Mouse (Mus musculus): ENCODE data around the gene Fam186b.
"Not testable (repeated sequence)": the region's sequence is repeated elsewhere in the genome, so short reads cannot be mapped to it uniquely, and the experiment has no call there.

Fam186b gene

DNA sequence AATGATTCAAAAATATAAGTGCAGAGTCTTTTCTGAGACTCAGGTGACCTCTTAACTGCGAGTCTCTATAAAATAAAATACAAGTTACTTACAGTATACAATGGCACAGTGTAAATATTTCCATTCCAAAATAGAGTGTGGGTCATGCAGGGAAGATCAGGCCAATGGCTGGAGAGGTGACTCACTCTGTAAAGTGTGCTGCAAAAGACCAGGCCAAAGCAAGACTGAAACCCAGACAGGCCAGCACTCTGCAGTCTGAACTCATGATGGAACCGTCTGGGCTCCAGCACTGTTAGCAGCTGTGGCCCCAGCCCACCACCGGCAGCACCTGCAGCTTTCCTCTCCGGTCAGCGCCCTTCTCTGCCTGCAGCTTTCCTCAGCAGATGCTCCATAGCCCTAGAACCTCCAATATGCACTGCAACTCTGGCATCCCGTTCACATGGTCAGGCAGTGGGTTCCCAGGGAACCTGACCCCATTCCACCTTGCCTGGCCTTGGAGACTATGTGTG lies 40.4 kb downstream of the Fam186b start:
- no peak for DNase-seq

DNA sequence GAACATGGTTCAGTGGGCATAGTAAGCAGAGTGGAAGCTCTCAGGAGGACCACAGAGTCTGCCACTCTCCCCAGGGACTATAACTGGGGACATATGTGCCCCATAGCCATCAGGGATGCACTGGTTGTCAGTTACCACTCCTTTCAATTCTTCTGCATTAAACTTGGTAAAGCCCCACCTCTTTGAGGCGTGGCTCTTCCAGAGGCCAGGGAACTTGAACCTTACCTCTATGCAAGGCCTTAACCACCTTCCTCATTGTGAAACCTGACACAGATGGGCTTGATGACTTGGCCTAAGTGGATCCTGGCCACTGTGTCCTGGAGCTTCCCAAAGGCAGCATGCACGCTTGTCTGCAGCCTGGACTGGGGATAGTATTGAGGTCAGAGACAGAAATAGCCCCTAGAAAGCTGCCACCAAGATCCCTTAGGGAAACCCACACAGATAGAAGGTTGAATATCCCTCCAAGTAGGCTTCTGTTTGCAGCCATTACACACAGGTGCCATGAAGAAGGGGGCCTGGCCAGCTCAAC lies 41.1 kb downstream of the Fam186b start:
- no peak for DNase-seq

DNA sequence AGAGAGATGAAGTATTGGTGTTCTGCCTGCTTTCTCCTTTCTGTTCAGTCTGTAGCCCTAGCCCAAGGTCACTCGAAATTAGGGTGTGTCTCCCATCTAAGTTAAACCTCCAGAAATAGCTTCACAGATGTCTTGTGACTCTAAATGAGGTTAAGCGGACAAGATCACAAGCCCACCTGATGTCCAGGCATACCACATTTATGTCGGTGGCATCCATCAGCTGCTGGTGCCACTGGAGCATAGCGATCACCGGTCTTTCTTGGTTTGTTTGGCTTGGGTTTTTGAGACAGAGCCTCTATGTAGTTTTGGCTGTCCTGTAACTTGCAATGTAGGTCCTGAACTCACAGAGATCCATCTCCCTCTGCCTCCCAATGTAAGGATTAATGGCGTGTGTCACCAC lies 41.9 kb downstream of the Fam186b start:
- DNase-seq: no peak

DNA sequence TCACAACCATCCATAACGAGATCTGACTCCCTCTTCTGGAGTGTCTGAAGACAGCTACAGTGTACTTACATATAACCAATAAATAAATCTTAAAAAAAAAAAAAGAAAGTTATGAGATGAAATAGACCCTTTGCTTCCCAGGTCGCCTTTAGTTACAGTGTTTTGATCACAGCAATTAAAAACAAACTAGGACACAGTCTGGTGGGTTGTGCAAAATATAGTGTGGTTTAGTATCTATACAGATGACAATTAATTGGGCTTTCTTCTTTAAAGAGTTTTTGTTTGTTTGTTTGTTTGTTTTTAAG lies 42.6 kb downstream of the Fam186b start:
- not testable (repeated sequence) for DNase-seq

DNA sequence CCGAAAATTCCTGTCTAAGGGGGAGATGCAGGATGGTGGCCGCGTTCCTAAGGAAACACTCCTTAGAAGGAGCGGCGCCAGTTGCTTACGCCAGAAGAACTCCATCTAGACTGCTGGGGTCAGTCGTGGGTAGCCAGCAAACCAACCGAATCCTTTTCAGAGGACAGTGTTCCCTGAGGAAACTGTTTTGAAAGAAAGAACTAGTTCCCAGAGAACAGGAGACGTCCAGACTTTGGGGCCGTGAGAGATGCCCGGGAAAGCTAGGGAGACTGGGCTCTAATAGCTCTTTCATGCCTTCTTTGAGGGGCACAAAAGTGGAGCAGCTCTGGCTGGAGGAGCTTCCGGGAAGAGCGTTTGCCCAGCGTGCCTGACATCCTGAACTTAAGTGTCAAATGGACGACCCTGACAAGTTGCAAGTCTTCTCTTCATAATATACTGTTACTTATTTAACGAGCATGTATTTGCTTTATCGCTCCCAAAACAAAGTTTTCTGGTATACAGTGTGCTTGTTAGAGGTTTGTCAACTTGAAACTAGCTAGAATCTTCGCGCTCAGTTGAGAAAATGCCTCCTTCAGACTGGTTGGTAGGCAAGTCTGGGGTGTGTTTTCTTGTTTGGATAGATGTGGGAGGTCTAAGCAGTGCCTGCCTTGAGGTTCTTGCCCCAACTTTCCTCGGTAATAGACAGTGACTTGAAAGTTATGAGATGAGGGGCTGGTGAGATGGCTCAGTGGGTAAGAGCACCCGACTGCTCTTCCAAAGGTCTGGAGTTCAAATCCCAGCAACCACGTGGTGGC lies 43.1 kb downstream of the Fam186b start:
- DNase-seq: peak; percentile 62

DNA sequence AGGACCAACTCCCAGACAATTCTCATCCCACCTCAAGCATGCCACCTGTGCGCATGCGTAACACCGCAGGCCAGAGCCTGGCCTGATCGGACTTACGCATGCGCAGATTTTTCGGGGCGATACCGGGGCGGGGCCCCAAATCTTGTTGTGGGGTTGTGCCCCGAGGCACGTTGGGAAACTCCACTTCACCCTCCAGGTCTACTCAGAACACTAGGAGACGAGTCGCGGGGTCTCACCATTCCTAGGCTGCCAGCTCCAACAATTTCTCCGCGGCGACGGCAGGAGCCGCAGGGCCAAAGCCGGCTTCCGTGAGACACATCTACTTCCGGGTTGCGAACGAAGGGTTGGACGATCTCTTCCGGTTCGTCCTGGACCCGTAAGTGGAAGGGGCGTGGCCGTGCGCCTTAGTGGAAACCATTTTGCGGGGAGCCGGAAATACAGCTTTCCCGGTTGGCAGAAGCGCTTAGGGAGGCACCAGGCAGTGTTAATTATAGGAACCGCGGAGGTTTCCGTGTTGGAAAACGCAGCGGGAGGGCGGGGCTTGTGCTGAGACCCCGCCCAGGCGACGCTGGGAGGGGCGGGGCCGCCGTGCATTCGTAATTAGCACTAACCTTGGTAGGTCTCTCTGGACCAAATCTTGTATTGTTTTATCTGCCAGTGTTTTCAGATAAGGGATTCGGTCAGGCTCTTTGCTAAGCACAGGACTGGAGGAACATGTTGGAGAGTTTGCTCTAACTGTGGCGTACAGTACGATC lies 43.9 kb downstream of the Fam186b start, which contains the start of gene Mcrs1:
TSS of gene Mcrs1 (minus strand) at position 336 of the 755 bp plus-strand sequence.
- DNase-seq: peak; percentile 96

DNA sequence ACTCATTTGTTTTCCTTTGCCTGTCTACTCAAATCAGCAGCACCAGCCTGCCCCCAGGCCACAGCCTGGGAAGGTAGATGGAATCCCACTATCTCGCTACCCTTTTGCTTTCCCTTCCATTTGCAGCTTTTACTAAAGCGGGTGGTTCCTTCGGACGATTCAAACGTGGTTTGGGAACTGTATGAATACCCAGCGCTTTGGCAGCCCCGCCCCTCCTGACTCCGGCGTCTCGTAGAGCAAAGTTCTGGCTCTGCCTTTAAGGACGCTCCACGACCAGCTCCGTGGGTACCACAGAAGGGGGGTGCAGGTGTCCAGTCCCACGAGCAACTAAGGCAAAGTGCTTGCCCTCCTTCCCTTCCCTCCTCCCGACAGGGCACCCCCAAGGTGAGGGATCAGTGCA lies 44.6 kb downstream of the Fam186b start:
- DNase-seq: not testable (repeated sequence)

DNA sequence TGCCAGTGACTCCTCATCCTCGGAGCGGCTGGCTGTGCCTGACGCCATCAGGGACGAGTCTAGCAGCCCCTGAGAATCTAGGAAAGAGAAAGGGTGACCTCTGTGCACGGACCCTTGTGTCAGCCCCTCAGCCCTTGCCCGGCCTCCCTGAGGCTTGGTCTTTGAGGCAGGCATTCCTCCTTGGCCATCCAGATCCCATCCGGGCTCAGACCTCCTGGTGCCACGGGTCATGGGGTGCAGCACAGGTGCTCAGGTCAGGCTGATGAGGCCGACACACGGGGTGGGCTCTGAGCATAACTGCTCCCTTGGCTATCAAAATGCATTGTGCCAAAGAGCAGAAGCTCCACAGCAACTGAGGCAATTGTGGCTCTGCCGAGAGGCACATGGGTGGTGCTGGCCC lies 45.8 kb downstream of the Fam186b start:
- DNase-seq: no peak

DNA sequence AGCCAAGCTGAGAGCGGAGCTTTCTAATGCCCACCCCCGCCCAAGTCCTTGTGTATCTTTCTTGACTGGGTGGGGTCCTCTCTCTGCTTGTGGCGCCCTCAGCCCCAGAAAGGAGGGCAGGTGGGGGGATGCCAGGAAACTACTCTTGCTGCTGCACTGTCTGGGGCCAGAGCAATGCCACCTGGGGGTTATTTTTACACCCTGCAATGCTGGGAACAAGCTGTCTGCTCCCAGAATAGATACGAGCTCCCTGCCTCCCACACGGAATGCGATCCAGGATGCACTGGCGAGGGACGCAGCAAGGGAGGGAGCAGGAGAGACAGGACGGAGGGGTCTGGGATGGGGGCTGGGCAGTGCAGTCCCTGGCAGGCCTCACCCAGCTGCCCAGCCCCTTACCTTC lies 46.7 kb downstream of the Fam186b start:
- peak; percentile 65 for DNase-seq

DNA sequence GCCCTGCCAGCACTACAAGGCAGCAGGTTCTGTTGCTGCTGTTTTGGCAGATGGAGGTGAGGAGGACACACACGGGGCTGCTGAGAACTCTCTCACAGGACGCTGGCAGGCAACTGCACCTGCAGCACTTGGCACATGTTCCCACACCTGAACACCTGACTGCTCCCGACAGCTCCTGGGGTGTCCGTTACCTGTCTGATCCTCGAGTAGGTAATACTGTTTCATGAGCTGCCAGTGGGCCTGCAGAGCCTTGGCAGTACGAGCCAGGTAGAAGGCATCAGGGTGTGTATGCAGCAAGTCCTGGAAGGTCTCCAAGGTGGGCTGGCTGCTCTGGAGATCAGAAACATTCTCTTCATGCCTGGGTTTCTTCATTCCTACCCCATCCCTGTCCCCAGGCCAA lies 49.0 kb downstream of the Fam186b start:
- not testable (repeated sequence) for DNase-seq

DNA sequence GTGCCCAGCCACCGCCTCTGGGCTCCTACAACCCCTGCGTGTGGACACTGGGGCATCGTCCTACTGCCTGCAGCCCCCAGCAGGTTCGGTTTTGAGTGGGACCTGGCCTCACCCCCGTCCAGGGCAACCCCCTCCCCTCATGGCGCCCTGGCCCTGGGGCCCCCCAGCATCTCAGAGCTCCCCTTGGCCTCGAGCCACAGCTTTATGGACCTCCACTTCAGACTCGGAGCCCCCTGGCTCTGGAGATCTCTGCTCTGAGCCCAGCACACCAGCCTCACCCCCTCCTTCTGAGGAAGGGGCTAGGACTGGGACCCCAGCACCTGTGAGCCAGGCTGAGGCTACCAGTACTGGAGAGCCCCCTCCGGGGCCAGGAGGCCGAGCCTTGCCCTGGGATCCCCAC lies 53.6 kb downstream of the Fam186b start:
- no peak for DNase-seq

DNA sequence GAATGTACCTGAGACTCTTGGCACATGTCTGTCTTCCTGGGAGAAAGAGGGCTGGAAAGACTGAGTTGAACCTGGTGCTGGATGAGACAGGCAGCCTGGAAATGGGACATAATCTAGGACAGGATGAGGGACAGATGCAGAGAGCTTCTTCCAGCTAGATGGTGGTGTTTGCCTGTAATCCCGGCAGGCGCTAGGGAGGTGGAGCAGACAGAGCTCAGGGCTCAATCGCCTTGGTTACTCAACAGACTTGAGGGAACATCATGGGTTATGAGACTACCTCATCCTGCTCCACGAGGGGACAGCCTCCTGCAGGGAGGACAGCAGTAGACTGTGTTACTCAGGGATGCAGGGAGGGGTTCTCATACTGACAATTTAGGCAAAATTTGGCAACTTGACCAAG lies 54.4 kb downstream of the Fam186b start:
- no peak for DNase-seq

DNA sequence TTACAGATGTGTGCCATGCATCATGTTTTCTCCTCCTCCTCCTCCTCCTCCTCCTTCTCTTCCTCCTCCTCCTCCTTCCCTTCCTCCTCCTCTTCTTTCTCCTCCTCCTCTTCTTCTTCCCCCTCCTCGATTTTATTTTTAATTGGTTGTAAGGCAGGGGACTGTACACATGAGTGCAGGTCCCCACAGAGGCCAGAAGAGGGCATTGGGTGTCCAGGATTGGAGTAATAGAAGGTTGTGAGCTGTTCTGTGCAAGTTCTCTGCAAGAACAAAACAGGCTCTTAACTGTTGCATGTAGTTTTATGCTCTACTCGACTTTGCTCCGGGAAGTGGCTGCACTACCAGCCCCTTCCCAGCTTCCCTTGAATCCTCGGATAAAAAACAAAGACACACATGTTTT lies 55.6 kb downstream of the Fam186b start:
- no peak for DNase-seq

DNA sequence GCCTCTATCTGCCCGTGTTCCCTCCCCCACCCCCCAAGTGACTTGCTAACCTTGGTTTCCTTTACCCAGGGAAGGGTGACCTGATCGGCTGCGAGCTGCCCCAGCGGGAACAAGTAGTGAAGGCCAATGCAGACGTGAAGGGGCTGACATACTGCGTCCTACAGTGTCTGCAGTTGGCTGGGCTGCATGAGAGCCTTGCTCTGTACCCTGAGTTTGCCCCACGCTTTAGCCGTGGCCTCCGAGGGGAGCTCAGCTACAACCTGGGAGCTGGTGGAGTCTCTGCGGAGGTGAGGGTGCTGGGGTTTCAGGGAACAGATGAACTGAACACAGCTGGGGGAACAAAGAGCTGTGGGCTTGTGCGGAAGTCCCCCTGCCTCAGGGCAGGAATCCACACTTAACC lies 57.7 kb downstream of the Fam186b start:
- no peak for DNase-seq

DNA sequence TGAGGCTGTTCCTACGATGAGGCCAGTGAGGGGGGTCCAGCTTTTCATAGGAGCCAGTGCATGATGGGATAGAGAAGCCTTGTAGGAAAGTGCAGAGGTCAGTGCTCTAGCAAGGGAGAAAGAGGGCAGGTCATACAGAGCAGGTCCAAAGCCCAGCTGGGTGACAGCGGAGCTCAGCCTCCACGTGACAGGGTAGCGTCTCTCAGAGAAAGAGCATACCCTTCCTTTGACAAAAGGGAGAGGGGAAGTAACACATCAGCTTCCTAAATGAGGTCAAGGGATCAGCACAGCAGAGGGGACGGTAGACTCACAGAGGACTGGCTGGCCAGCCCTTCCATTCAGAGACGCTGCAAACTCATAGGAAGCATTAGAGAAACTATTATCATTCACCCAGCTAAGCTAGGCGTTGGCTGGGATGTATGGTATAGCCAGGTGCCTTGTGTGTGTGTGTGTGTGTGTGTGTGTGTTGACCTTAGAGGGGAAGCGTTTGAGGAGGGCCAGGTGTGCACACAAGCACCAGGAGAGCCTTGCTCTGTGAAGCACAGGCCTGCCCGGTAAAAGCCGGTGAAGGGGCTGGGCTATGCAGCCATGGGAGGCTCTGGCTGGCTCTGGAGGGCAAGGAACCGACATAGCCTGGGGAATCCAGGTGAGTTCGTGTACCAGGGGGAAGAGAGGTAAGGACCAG lies 61.2 kb downstream of the Fam186b start:
- DNase-seq: no peak

DNA sequence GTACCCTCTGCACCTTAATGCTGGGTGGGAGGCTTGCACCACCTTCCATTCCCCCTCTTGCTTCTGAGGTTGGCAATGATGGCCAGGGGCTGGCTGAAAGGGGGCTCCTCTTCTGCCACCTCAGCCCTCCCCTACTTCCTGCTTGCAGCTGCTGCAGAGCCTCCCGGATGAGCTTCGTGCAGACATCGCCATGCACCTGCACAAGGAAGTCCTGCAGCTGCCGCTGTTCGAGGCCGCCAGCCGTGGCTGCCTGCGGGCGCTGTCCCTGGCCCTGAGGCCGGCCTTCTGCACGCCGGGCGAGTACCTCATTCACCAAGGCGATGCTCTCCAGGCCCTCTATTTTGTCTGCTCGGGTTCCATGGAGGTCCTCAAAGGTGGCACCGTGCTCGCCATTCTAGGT lies 62.0 kb downstream of the Fam186b start:
- DNase-seq: no peak

DNA sequence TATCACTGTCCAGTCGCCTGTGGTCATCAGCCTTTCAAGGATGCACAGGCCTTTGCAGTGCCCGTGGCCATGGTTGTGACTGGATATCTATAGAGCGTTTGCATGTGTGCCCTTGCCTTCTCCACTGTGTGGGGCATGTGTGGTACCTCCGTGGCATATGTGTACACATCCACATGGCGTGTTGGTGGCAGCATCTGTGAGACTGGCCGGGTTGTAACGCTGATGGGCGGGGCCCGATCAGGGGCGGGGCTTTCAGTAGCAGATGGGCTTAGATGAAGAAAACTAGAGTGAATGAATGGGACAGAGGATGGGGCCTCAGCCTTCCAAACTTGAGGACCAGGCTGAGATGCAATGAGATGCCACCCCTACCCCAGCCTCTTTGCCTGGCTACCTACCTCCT lies 63.7 kb downstream of the Fam186b start:
- DNase-seq: no peak

DNA sequence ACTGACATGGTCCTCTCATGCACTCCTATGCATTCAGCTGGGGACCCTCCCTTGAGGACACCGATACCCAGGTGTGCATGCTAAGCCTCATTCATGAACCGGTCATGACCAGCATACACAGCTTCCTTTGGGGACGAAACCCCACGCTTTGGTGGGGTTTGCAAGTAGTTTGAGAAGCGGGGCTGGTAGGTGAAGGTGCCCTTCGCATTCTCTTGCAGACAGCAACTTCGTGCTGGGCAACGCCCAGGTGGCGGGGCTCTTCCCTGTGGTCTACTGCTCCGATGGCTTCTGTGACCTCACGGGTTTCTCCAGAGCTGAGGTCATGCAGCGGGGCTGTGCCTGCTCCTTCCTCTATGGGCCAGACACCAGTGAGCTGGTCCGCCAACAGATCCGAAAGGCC lies 69.6 kb downstream of the Fam186b start:
- DNase-seq: no peak

DNA sequence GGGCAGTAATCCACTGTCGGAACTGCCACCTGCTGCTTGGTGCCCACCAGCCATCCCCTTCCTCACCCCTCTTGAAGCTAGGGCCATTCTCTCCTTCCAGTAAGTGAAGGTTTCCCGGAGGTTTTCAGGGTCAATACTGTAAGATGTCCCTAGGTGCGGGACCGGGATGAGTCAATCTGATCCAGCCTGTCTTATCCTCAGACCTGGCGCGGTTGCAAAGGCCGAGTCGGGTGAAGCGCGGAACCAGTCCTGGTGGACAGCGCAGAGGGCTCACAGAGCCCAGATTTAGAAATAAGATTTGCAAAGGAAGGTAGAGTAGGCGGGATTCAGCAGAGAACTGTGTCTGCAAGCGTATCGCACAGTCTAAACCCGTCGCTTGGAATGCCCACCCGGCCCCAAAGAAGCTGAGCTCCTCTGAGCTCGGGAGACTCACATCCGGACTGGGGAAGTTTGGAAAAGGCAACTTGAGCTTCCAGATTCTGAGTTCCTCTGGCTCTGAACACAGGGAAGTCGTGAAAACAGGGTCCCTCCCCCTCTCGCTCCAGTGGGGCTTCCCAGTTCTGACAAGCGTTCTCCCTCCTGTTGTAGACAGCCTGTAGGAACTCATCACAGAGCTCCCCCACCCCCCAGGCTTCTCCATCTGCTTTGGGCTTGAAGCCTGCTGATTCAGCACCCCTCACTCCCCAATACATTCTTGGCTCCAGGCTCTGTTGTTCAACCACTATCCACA lies 70.4 kb downstream of the Fam186b start:
- peak; percentile 61 for DNase-seq

DNA sequence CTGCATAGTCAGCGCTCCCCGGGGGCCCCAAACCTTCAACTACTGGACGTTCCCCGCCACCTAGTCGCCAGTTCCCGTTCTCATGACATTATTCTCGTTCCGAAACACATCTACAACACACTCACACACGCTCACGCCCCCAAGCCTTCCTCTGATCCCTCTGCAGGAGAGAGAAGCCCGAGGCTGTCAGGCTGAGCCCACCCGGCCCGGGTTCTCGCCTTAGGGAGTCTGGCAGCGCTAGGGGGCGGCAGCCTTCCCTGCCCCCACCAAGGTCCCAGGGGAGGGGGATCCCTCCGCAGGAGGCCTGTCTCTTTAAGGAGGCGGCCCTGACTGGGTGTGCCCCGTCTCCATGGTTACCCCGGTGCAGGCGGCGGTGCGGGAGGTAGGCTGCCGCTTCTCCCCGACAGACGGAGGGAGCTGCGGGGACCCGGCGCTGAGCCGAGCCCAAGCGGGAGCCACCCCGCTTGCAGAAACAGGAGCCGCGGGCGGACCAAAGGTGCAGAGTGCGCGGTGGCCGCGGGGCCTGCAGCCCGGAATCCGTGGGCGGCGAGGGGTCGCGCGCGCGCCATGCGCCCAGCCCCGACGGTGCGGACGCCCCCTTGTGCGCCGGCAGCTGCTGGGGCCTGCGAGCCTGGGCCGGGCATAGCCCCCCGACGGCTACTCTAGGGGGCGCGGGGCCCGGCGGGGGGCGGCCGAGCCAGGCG lies 71.3 kb downstream of the Fam186b start, which contains the start of gene Kcnh3:
TSS of gene Kcnh3 (plus strand) at position 654 of the 704 bp plus-strand sequence.
- peak; percentile 79 for DNase-seq

DNA sequence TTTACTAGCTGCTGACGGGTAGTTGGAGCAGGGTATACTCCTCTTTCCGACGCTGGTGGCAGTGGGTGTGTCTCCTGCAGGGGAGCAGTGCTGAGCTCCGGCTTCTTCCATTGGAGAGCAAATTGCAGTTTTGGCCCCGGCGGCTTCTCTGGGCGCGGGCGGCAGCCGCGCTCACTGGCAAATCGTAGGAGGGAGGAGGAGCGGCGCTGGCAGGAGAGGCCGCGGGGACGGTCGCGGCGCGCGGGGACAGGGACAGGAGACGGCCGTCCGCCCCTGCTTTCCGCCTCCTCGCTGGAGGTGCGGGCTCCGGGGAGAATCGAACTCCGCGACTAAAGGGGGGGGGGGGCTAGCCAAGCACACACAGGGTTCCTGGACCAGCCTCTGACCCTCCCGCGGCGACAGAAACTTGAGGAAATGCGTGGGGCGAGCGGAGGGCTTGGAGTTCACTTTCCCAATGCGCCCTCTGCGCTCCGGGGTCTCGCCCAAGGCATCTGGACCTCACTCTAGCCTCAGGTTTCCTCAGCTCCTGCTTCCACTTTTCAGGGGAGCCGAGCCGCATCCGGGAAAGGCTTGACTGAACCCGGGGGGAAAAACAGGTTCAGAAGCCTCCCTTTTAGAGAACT lies 72.0 kb downstream of the Fam186b start:
- DNase-seq: peak; percentile 66

All from right cerebral cortex, postnatal 14 days (tissue).